Mouse (Mus musculus) adrenal gland, postnatal 36 days (tissue): ENCODE measurements around the gene Gal3st2. TPM values are rescaled to one million over a fixed set of nuclear protein-coding genes. Genes with fewer than 3 reads are reported as not detected.
"Not testable (repeated sequence)": the region's sequence is repeated elsewhere in the genome, so short reads cannot be mapped to it uniquely, and the experiment has no call there.

Experiments
- DNase-seq, 2 experiments: peaks; one replicate each; pipeline ENCODE4 v3.0.0; 2021; ENCODE audit warnings: mixed read lengths in 1 of 2
- long read RNA-seq, 2 experiments: library from polyadenylated mRNA; stranded (forward); transcript quantifications; one replicate each; pipeline ENCODE4 v2.0.0; 2021; ENCODE audit warnings: borderline sequencing depth in 2 of 2
- total RNA-seq, 2 experiments: library from RNA; stranded (reverse); gene quantifications; 2 replicates each; pipeline ENCODE4 v1.2.3; 2021

Gal3st2 gene
- total RNA-seq: not detected
- long read RNA-seq, experiment 1: 0 reads
- long read RNA-seq, experiment 2: 0 reads

DNA sequence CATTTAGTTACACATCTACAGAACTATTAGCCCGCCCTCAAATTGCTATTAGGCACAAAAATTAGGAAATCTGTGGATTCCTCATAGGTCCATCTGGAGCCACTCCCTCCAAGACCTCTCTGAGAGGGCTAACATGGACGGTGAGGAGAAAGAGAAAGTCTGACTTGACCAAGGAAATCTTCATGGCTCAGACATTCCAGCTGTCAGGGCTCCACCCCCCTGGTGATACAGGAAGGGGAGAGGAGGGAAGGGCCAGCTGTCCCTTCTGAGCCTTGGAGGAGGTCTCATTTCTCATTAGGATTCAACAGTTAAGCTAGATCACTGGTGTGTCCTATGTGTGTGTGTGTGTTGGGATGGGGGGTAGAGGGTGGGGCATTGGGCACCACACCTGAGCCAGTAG is at the start of gene Gal3st2:
Gene Gal3st2, plus strand, starts transcription at position 259 of the 400 bp plus-strand sequence.
- DNase-seq: not testable (repeated sequence)

DNA sequence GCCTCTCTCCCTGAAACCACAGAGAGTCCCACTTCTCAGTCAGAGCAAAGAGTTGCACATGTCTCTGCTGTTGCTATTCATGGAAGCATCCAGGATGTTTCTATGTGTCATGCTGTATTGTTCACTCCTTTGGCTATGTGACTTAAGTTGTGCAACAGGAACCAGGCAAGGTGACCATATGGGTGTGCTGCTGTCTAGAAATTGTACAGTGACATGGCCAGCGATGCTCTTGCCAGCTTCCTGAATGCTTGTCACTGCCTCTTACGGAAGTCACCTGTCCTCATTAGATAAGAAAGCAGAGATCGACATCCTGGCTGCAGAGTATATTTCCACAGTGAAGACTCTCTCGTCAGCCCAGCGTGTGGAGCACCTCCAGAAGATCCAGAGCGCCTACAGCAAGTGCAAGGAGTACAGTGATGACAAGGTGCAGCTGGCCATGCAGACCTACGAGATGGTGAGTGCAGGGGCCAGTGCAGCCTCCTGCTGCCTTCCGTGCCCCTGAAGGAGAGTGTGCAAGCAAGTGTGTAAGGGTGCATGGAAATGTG is 49.5 kb upstream of the Gal3st2 start:
- DNase-seq: no peak

DNA sequence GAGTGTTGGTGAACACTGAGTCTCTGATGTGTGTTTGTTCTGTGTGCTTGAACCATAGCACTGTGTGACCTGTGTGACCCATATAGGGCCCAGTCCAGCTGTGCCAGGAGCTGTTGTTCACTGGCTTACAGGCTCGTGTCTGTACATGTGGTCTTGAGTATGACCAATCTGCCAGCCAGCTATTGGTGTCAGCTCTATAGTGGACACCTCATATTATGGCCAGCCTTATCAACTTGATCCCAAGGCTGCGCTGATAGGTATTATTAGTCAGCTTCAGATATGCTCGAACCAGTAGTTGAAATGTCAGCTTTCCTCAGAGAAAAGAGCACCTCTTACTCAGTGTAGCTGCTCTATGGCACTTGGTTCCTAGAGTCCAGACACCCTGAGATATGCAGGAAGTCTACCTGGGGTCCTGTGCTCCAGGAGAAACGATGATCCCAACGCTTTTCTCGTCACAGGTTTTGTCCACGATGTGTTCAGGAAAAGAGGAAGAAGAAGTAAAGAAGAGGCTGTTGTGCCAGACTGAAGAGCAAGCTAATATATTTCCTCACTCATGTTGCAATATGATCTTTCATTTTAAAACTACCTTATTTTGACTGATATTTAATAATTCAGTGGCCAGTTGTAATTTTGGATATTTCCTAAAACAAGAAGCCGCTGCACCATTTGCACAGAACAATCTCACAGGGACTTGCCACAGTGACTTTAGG is 43.1 kb upstream of the Gal3st2 start:
- DNase-seq: no peak

DNA sequence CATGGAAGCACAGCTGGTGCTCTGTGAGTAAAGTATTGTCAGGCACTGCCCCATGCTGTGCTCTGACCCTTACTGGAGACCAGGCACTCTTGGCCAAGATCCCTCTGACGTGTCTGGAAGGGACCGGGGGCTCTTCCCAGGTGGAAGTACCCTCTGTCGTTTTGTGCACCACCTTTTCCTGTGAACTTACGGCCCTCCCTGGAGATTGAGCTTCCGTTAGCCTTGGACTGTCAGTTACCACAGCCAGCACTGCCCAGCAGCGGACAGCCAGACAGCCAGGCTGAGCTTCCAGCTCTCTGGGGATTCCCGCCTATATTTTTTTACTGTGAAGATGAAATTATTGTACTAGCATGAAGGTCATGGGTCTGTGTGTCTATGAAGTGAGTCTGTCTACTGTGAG is 42.4 kb upstream of the Gal3st2 start:
- no peak for DNase-seq

DNA sequence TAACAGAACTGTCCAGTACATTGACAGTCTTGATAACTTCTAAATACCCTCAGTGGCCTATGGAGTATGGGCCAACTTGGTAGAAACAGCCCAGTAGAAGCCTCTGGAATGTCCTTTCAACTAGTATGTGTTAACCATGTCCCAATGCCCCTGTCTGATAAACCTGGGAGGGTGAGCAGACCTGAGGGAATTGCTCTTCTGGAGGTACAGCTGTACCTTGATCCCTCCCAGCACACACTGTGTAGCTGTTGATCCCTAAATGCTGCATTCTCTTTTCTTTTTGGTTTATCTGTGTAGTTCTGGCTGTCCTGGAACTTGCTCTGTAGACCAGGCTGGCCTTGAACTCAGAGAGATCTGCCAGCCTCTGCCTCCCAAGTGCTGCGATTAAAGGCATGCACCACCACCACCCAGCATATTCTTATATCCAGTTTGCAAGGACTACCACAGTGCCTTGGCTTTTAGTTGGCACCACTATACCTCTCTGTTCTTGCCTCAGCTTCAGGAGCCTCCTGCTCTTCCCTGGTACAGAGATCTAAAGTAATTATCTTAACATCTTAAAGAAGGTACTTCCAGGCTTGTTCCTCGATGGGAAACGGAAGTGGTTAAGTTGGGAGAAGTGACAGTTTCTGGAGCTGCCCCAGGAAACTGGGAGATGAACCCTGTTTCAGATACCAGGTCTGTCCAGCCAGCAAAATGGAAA is 37.2 kb upstream of the Gal3st2 start:
- no peak for DNase-seq

DNA sequence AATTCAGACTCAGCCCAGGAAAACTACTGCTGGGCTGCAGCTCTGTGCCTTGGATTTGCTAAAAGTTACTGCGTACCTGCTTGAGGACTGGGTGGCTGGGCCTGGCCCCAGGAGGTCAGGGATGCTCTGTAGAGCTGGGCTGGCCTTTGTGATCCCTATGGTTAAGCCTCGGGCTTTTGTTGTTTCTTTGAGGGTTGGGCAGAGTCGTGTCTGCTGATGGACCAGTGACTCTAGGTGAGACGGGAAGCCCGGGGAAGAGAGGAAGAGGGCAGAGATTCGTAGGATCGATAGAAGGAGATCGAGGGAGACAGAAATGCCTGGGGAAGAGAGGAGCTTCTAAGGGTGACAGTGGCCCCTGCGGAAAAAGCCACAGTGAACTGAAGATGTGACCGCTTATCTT is 36.5 kb upstream of the Gal3st2 start, which contains the start of gene D2hgdh:
Gene D2hgdh, plus strand, starts transcription at position 301 of the 400 bp plus-strand sequence.
- no peak for DNase-seq

DNA sequence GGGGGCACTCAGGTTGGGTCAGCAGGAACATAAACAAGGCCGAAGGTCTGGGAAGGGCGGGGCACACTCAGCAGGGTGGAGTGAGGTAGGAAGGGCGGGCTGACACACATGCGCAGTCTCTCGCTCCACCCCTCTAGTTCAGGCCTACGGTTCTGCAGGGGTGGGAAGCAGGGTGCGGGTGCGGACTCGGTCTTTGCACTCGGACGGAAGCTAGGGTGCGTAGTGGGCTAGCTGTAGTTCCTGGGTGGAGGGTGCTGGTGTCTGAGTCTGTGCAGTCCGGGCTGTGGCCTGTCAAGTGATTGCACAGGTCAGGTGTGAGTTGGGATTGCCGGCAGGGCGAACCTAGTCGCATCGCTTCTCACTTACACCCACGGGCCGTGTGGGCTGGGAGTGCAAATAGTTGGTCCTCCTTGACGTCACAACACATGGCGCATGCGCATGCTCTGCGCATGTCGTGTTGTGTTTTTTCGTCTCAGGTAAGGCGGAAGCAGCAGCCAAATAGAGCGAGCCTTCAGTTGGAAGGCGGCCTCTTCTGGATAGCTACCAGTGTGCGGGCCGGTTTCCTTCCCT is 35.9 kb upstream of the Gal3st2 start:
- peak; percentile 95 to 96 for DNase-seq

DNA sequence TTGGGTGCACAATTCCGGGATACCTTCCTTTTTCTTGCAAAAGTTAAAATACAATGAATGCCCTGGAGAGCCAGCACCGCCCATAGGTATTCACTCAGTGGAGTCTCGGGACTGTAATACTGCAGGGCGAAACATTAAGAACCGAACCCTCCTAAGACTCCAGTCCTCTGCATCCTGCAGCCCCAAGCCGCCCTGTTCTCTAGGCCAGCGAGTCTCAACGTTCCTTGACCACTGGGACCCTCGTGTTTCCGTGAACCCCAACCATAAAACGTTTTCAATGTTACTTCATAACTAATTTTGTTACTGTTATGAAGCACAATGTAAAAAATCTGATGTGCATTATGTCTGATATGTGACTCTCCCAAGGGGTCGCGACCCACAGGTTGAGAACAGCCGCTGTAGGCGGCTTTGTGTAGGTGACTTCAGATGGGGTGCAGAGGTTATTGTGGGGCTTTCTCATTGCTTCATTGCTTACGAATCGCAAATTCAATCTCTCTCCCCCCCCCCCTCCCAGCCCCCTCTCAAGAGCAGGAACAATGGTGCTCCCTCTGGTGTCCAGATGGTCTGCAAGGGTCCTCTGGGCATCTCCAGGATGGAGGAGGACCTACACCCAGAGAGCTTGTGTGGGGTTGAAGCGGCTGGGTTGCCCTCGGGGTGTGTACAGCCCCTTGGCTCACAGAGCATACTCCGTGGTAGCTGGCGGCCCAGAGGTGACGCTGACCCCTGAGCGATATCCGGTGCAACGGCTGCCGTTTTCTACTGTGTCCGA is 35.2 kb upstream of the Gal3st2 start:
- no peak for DNase-seq

DNA sequence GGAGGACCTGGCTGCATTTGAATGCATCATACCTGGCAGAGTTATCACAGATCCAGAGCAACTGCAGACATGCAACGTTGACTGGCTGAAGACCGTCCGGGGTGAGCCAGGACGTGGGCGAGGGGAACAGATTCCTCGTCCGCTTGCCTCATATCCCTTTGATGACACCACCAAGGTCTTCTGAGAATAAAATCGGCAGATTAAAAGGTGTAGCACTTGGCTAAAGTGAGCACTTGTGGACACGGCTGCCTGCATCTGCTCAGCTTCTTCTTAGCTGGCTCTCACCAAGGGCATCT is 34.6 kb upstream of the Gal3st2 start:
- DNase-seq: no peak

DNA sequence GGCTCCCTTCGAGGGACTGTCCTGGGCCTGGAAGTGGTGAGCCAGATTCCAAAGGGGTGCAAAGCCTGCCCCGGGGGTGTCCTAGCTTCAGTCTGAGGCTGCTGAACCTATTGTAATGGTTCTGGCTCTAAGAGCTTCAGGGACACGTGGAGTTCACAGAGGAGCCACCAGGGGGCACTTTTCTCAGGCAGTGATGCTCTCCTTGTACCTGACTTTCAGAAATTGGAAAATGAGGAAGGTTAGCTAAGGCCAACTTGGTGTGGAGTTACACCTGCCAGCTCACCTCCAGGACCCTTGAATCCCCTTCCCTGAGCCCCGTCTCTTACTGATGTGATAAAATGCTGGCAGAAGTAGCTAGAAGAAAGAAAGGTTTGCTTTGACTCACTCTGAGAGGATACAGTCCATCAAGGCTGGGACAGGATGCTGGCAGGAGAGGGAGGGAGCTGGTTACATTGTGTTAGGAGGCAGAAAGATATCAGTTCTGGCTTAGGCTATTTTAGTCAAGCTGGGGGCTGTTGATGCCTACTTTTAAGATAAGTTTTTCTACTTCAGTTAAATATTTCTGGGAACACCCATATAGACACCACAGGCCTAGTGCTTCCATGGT is 28.2 kb upstream of the Gal3st2 start:
- not testable (repeated sequence) for DNase-seq

DNA sequence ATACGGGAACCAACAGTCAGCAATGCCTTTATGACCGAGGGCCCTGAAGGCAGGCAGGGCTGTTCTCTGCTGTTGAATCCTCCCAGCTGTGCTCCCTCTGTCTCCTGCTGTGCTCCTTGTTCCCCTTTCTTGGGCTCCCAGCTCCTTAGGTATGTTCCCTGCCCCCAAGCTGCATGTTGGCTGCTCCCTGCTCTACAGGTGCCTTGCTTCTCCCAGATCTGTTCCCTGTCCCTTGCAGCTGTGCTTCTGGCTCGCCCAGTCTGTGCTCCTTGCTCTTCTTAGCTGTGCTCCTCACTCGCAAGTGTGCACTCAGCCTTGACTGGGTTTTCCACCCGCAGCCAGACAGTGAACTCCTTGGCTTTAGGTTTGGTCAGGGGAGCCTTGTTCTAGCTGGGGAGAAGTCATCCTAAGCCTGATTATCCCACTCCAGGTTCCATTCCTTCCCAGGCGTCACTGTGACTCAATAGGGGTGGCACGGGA is 26.4 kb upstream of the Gal3st2 start:
- no peak for DNase-seq

DNA sequence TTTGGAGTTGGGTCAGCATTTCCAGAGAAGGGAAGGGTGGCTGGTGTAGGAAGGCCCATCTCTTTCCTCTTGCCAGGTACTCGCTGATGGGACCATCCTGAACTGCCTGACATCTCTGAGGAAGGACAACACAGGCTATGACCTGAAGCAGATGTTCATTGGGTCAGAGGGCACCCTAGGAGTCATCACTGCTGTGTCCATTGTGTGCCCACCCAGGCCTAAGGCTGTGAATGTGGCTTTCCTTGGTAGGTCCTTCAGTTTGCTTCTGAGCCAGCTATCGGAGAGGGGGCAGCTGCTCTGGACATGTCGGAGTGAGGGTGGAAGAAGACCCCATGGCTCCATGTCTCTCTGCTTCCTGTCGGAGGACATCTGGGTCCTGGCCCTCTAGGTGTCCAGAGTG is 25.9 kb upstream of the Gal3st2 start:
- no peak for DNase-seq

DNA sequence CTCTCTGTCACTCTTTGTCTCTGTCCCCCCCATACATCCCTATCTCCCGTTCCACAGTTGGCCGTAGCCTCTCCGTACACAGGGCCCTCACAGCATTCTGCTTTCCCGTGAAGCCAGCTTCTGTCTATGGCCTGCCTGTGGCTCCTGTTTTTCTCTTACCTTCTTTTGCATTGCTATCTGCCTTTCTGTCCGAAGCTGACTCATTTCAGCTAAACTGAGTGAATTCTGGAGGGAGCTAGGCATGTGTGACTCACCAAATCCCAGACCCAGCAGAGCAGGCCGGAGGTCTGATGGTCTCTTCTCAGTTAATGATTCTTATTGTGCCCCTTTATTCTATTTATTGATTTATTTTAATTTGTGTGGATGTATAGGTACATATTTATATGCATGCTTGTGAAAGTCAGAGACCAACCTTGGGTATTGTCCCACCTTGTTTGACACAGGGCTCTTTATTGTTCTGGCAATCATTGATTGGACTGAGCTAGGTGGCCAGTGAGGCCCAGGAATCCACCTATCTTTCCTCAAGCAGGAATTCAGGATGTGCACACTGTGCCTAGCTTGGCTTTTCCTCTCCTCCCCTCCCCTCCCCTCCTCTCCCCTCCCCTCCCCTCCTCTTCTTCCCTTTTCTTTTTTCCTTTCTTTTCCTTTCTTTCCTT is 25.1 kb upstream of the Gal3st2 start:
- DNase-seq: no peak

DNA sequence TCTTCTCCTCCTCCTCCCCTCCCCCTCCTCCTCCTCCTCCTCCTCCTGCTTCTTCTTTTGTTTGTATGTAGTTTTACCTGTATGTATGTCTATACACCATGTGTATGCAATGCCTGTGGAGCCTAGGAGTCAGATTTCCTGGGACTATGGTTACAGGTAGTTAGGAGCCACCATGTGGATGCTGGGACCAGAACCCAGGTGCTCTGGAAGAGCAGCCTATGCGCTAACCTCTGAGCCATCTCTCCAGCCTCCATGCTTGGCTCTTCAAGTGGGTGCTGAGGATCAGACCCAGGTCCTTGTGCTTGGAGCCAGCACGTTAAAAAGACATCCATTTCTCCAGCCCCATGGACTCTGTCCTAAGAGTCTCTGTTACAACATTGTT is 24.6 kb upstream of the Gal3st2 start:
- no peak for DNase-seq

DNA sequence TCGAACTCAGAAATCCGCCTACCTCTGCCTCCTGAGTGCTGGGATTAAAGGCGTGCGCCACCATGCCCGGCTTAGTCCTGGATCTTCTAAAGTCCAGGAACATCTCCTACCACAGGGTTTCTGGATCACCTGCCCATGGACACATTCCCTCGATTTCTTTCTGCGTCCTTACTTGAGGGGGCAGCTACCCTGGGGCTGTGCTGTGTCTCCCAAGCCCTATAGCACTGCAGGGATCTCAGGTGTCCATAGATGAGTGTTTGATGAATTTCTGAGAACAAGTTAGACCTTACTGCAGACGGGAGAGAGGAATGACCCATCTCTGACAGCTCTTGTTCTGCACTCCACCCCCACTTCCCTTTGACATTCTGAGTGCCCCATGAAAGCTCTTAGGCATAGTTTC is 23.8 kb upstream of the Gal3st2 start:
- DNase-seq: no peak

DNA sequence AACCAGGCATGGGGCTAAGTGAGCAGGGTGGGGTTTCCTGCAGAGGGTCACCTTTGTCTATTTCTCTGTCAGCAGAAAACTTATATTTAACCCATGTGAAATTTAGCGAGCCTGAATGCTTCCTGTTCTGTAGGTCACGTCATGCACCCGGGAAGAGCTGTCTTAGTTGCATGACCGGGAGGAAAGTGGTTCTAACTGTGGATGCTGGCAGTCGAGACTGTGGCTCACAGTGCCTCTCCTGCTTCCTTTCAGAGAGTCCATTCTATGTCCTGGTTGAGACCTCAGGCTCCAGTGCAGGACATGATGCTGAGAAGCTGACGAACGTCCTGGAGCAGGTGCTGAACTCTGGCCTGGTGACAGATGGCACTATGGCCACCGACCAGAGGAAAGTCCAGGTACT is 22.5 kb upstream of the Gal3st2 start:
- DNase-seq: not testable (repeated sequence)

DNA sequence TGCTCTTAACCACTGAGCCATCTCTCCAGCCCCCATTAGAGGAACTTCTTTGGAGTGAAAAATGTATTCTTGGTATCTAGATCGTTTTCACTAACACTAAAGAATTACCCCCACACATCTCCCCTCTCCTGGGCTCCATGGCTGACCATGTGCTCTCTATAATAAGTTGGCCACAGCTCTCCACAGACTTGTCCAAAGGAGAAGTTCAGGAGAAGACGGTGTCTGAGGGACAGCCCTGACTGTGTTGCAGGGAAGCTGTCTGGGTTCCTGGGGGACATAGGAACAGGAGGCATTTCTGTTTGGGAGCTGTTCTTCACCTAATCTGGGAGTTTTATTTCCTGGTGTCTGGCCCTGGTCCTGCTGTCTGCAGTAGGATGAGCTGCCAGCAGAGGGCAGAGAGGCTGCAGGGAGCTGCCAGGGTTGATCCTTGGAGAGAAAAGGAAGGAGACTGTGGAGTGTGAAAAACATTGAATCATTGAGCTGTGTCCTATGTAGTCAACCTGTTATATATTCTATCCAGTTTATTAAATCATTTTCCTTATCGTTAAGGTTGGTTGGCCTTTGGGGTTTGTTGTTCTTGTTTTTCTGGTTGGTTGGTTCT is 15.2 kb upstream of the Gal3st2 start:
- DNase-seq: not testable (repeated sequence)

DNA sequence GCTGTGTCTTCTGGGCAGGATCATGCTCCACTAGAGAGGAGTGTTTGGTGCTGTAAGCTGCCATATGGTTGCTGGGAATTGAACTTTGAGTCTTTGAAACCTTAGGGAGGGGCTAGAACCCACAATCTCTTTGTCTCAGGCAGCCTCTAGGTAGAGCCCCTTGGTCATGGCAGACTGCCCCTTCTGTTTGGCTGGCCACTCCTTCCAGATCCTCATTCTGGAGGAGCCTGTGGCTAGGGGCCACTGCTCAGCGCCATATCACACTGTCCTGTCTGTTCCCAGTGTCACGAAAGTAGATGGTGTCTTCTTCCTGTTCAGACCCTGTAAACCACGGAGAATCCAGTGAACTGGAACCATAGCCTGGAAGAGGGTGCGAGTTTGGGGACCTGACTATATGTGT is 5.3 kb upstream of the Gal3st2 start:
- not testable (repeated sequence) for DNase-seq

DNA sequence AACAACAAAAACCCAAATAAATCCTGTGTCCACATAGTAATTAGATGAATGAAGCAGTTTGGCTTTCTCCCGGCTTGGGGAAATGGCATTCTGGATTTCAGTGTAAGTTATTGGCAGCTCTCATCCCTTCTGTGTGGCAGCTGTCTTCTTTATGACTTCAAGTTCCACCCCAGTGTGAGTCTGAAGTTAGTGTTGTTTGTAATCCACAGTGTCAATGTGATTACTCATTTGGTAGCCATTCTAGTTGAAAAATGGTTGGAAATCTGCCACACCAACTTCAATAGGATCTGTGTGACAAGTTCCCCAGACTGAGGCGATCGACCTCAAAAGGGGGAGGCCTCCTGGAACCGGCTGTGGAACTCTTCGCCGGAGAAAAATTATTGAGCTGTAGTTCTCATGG is 3.7 kb upstream of the Gal3st2 start:
- DNase-seq: no peak

DNA sequence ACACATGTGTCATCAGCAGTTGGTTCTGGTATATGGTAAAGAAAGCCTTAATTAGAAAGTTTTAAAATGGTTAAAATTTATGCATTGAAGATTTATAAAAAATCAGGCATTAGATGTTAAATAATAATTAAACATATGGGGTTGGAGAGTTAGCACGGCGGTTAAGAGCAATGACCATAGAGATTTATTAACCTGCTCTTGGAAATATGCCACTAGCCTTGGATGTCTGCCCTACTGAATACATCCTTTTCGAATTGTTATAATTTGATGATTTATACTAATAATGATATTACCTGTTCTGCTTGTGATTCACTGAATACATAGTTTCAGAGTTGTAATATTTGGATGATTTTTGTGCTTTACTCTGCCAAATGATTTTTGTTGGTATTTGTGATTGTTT is 3.1 kb upstream of the Gal3st2 start:
- DNase-seq: peak in 1 of 2 experiments; percentile 20

DNA sequence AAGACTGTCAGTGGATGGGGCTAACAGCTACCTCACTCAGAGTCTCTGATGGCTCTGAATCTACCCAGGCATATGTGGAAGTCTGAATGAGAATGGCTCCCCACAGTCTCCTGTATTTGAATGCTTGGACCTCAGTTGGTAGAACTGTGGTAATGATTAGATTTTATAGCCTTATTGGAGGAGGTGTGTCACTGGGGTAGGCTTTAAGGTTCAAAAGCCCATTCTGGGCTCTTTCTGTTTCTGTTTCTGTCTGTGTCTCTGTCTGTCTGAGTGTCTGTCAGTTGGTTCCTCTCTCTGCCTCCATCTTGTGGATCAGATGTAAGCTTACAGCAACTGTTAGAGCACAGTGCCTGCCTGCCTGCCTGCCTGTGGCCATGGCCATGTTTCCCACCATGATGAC is 1.5 kb upstream of the Gal3st2 start:
- no peak for DNase-seq
